Mouse (Mus musculus) liver, embryonic 13.5 days (tissue): ENCODE results near the gene Arhgap22. TPM values are rescaled to one million over a fixed set of nuclear protein-coding genes. Genes with fewer than 3 reads are reported as not detected.

Source experiments
- ATAC-seq: fragments of 200-750 bp; cut with Nextera tagmentation; 2 replicates; pipeline ENCODE4 v1.8.0; 2017; ENCODE audit warnings: low read depth, mild to moderate bottlenecking, moderate number of reproducible peaks, moderate library complexity
- DNase-seq: peaks from one replicate; pipeline ENCODE4 v3.0.0; 2022
- H3K27ac ChIP-seq: fragments of 300-500 bp; sonication (generic); 2 replicates; pipeline ENCODE4 v1.5.1; 2015; ENCODE audit warnings: moderate library complexity, mild to moderate bottlenecking, inconsistent platforms
- H3K27me3 ChIP-seq: fragments of 300-500 bp; sonication (generic); 2 replicates; pipeline ENCODE4 v1.6.1; 2015; ENCODE audit warnings: mild to moderate bottlenecking, inconsistent platforms
- H3K36me3 ChIP-seq: fragments of 300-500 bp; sonication (generic); 2 replicates; pipeline ENCODE4 v1.6.1; 2015; ENCODE audit warnings: mild to moderate bottlenecking, inconsistent platforms
- H3K4me1 ChIP-seq: fragments of 300-500 bp; sonication (generic); replicated peaks from 2 replicates; pipeline ENCODE4 v1.6.1; 2015; ENCODE audit warnings: inconsistent platforms
- H3K4me2 ChIP-seq: fragments of 300-500 bp; sonication (generic); 2 replicates; pipeline ENCODE4 v1.6.1; 2015; ENCODE audit warnings: inconsistent platforms, mild to moderate bottlenecking, moderate library complexity
- H3K4me3 ChIP-seq: fragments of 300-500 bp; sonication (generic); replicated peaks from 2 replicates; pipeline ENCODE4 v1.5.1; 2015; ENCODE audit warnings: mild to moderate bottlenecking, inconsistent platforms
- H3K9ac ChIP-seq: fragments of 300-500 bp; sonication (generic); 2 replicates; pipeline ENCODE4 v1.6.1; 2015; ENCODE audit warnings: mild to moderate bottlenecking, inconsistent platforms
- H3K9me3 ChIP-seq: fragments of 300-500 bp; sonication (generic); replicated peaks from 2 replicates; pipeline ENCODE4 v1.6.1; 2016; ENCODE audit warnings: inconsistent platforms
- WGBS: fragments of 180-500 bp; shearing (Covaris S2); methylation state at CpG from one replicate; pipeline ENCODE4 v1.1.7; 2015; ENCODE audit not compliant: insufficient replicate concordance; 5-methylcytosine and 5-hydroxymethylcytosine counted together
- polyA plus RNA-seq: library from polyadenylated mRNA; unstranded; fragments of >200 nt; fragmentation: Nextera tagmentation; extraction: Ambion mirVana; gene quantifications from 2 replicates; pipeline ENCODE4 v1.2.1, GENCODE M21; 2015

Arhgap22 gene
- polyA plus RNA-seq, 1 experiment from 2014 or later = 3.6 TPM

- Histone ChIP-seq H3K27ac (peak overlapping the region; percentile 51), H3K4me3 (no peak overlapping the region), H3K9ac (no peak overlapping the region), H3K9me3 (no peaks in the 10 kb centered on the region), H3K4me2 (no peak overlapping the region), H3K4me1 (no peaks in the 10 kb centered on the region), H3K36me3 (no peaks in the 10 kb centered on the region), H3K27me3 (no peaks in the 10 kb centered on the region)
- ATAC-seq (no peak), DNase-seq (no peak)
- 21% methylated on average over 3 of the region's 3 CpGs for WGBS
Observed at GRCm38 (mm10) chr14:33194241-33194640, 19.6 kb upstream of the Arhgap22 start.

GRCm38 (mm10) chr14:33202161-33202560 is 11.7 kb upstream of the Arhgap22 start:
- H3K27ac ChIP-seq = no peak overlapping the region
- H3K4me3 ChIP-seq = no peak overlapping the region
- H3K9ac ChIP-seq = no peak overlapping the region
- H3K9me3 ChIP-seq = no peaks in the 10 kb centered on the region
- no peaks in the 10 kb centered on the region for H3K4me1 ChIP-seq
- DNase-seq (no peak), ATAC-seq (no peak)
- WGBS = 46% methylated on average over 4 of the region's 4 CpGs
- H3K27me3 ChIP-seq = no peaks in the 10 kb centered on the region
- no peak overlapping the region for H3K4me2 ChIP-seq
- no peaks in the 10 kb centered on the region for H3K36me3 ChIP-seq

- no peak overlapping the region for H3K4me2 ChIP-seq
- DNase-seq = no peak
- H3K9ac ChIP-seq = no peak overlapping the region
- H3K4me1 ChIP-seq = no peaks in the 10 kb centered on the region
- H3K36me3 ChIP-seq = no peaks in the 10 kb centered on the region
- 14% methylated on average over 6 of the region's 6 CpGs for WGBS
- no peak overlapping the region for H3K4me3 ChIP-seq
- no peak overlapping the region for H3K27ac ChIP-seq
- no peak; the same call in 1 of the 2 replicates for ATAC-seq
- H3K9me3 ChIP-seq = no peaks in the 10 kb centered on the region
- H3K27me3 ChIP-seq = no peaks in the 10 kb centered on the region
Observed at GRCm38 (mm10) chr14:33202885-33203284, 10.9 kb upstream of the Arhgap22 start.

GRCm38 (mm10) chr14:33203777-33204176 is 10.0 kb upstream of the Arhgap22 start:
- no peak for DNase-seq
- H3K4me1 ChIP-seq = no peaks in the 10 kb centered on the region
- no peaks in the 10 kb centered on the region for H3K27me3 ChIP-seq
- 68% methylated on average over 14 of the region's 14 CpGs for WGBS
- H3K9me3 ChIP-seq = no peaks in the 10 kb centered on the region
- H3K36me3 ChIP-seq = no peaks in the 10 kb centered on the region
- no peak overlapping the region for H3K4me2 ChIP-seq
- no peak overlapping the region for H3K9ac ChIP-seq
- H3K4me3 ChIP-seq = no peak overlapping the region
- no peak for ATAC-seq
- no peak overlapping the region for H3K27ac ChIP-seq

GRCm38 (mm10) chr14:33205280-33205965 is 8.4 kb upstream of the Arhgap22 start:
- Histone ChIP-seq H3K4me2 (no peak overlapping the region), H3K4me3 (no peak overlapping the region)

GRCm38 (mm10) chr14:33207011-33207410 is 6.8 kb upstream of the Arhgap22 start:
- ATAC-seq (no peak), DNase-seq (no peak)
- Histone ChIP-seq H3K9ac (no peak overlapping the region), H3K27me3 (no peaks in the 10 kb centered on the region), H3K27ac (no peak overlapping the region), H3K9me3 (no peaks in the 10 kb centered on the region), H3K4me3 (no peak overlapping the region), H3K36me3 (no peaks in the 10 kb centered on the region), H3K4me1 (no peaks in the 10 kb centered on the region), H3K4me2 (no peak overlapping the region)
- WGBS = 10% methylated on average over 2 of the region's 2 CpGs

More at GRCm38 (mm10) chr14:33205280-33205965, 8.4 kb upstream of the Arhgap22 start:
- H3K9ac ChIP-seq = no peak overlapping the region
- no peaks in the 10 kb centered on the region for H3K27me3 ChIP-seq
- H3K36me3 ChIP-seq = no peaks in the 10 kb centered on the region
- DNase-seq (no peak), ATAC-seq (no peak)
- H3K27ac ChIP-seq = no peak overlapping the region
- H3K4me1 ChIP-seq = no peaks in the 10 kb centered on the region
- H3K9me3 ChIP-seq = no peaks in the 10 kb centered on the region
- WGBS = 45% methylated on average over 24 of the region's 24 CpGs

GRCm38 (mm10) chr14:33208331-33208730 is 5.5 kb upstream of the Arhgap22 start:
- no peak overlapping the region for H3K4me2 ChIP-seq
- DNase-seq (no peak), ATAC-seq (no peak)
- H3K27me3 ChIP-seq = no peaks in the 10 kb centered on the region
- no peaks in the 10 kb centered on the region for H3K9me3 ChIP-seq
- no peak overlapping the region for H3K27ac ChIP-seq
- no peak overlapping the region for H3K4me3 ChIP-seq
- WGBS = 26% methylated on average over 5 of the region's 5 CpGs
- H3K4me1 ChIP-seq = no peaks in the 10 kb centered on the region
- no peaks in the 10 kb centered on the region for H3K36me3 ChIP-seq
- H3K9ac ChIP-seq = no peak overlapping the region

- Histone ChIP-seq H3K27ac (no peak overlapping the region), H3K36me3 (no peaks in the 10 kb centered on the region), H3K9ac (no peak overlapping the region), H3K4me3 (no peak overlapping the region), H3K9me3 (no peaks in the 10 kb centered on the region), H3K4me2 (no peak overlapping the region), H3K4me1 (peaks cover 15% of the 10 kb centered on the region), H3K27me3 (peaks cover 6% of the 10 kb centered on the region)
- 57% methylated on average over 8 of the region's 8 CpGs for WGBS
- ATAC-seq = no peak
- no peak for DNase-seq
Observed at GRCm38 (mm10) chr14:33210806-33211205, 3.0 kb upstream of the Arhgap22 start.

GRCm38 (mm10) chr14:33212271-33212957 is 1.4 kb upstream of the Arhgap22 start:
- WGBS = 56% methylated on average over 5 of the region's 5 CpGs
- Histone ChIP-seq H3K9me3 (no peaks in the 10 kb centered on the region), H3K27me3 (peaks cover 10% of the 10 kb centered on the region), H3K4me1 (peaks cover 15% of the 10 kb centered on the region), H3K36me3 (no peaks in the 10 kb centered on the region), H3K9ac (no peak overlapping the region), H3K4me3 (no peak overlapping the region), H3K4me2 (no peak overlapping the region), H3K27ac (no peak overlapping the region)
- no peak for ATAC-seq
- DNase-seq = no peak

- ATAC-seq (no peak), DNase-seq (no peak)
- no peak overlapping the region for H3K4me2 ChIP-seq
- peaks cover 10% of the 10 kb centered on the region for H3K27me3 ChIP-seq
- 79% methylated on average over 12 of the region's 12 CpGs for WGBS
- no peak overlapping the region for H3K4me3 ChIP-seq
- H3K27ac ChIP-seq = no peak overlapping the region
- peaks cover 15% of the 10 kb centered on the region for H3K4me1 ChIP-seq
- no peak overlapping the region for H3K9ac ChIP-seq
- no peaks in the 10 kb centered on the region for H3K9me3 ChIP-seq
- no peaks in the 10 kb centered on the region for H3K36me3 ChIP-seq
Observed at GRCm38 (mm10) chr14:33212958-33213309, 892 bp upstream of the Arhgap22 start.

- Histone ChIP-seq H3K4me2 (peak overlapping the region; percentile 47; the same call in 1 of the 2 replicates), H3K9ac (no peak overlapping the region)
- peak; percentile 42 for ATAC-seq
Observed at GRCm38 (mm10) chr14:33214767-33215128, 922 bp downstream of the Arhgap22 start.

GRCm38 (mm10) chr14:33215163-33215562 is 1.3 kb downstream of the Arhgap22 start:
- peaks cover 10% of the 10 kb centered on the region for H3K27me3 ChIP-seq
- no peaks in the 10 kb centered on the region for H3K9me3 ChIP-seq
- ATAC-seq (no peak), DNase-seq (no peak)
- peaks cover 15% of the 10 kb centered on the region for H3K4me1 ChIP-seq
- 54% methylated on average over 1 of the region's 1 CpGs for WGBS
- H3K9ac ChIP-seq = no peak overlapping the region
- no peak overlapping the region for H3K4me2 ChIP-seq
- no peak overlapping the region for H3K27ac ChIP-seq
- no peaks in the 10 kb centered on the region for H3K36me3 ChIP-seq
- no peak overlapping the region for H3K4me3 ChIP-seq

More at GRCm38 (mm10) chr14:33214767-33215128, 922 bp downstream of the Arhgap22 start:
- H3K4me3 ChIP-seq = no peak overlapping the region
- no peaks in the 10 kb centered on the region for H3K36me3 ChIP-seq
- H3K27me3 ChIP-seq = peaks cover 10% of the 10 kb centered on the region
- WGBS = 4% methylated on average over 4 of the region's 4 CpGs
- no peaks in the 10 kb centered on the region for H3K9me3 ChIP-seq
- no peak overlapping the region for H3K27ac ChIP-seq
- H3K4me1 ChIP-seq = peaks cover 15% of the 10 kb centered on the region
- DNase-seq = no peak
